Mouse (Mus musculus) left cerebral cortex, postnatal 25 days (tissue): ENCODE data around the gene Plk4. TPM values are rescaled to one million over a fixed set of nuclear protein-coding genes. Genes with fewer than 3 reads are reported as not detected.

ENCODE experiments used
- total RNA-seq, 2 experiments: library from RNA; stranded (reverse); gene quantifications; 2 replicates each; pipeline ENCODE4 v1.2.3; 2021

The Plk4 gene
- total RNA-seq, 2 experiments from 2014 or later = 3.7 to 4.8 TPM

Other genes starting within 250 kb of the Plk4 start
- gene Slc25a31, start 91.2 kb upstream of the Plk4 start, total RNA-seq = under 1 TPM; 0.16 to 0.34 TPM
- 100 to 1,000 TPM; 154 to 157 TPM for gene Hspa4l, start 55.5 kb upstream of the Plk4 start, total RNA-seq
- 10 to 100 TPM; 19.0 to 20.0 TPM for gene Mfsd8, start 46.9 kb downstream of the Plk4 start, total RNA-seq
- 10 to 100 TPM; 11.8 to 12.6 TPM for gene Abhd18, start 47.0 kb downstream of the Plk4 start, total RNA-seq
- under 1 TPM in 1 of 2 experiments, not detected in 1; 0.27 TPM for gene 1700034I23Rik, start 102.5 kb downstream of the Plk4 start, total RNA-seq
- gene Larp1b, start 149.8 kb downstream of the Plk4 start, total RNA-seq = 10 to 100 TPM; 20.8 to 24.7 TPM